20 mouse cellular contexts compared by ENCODE assay signal in the genomic region with DNA sequence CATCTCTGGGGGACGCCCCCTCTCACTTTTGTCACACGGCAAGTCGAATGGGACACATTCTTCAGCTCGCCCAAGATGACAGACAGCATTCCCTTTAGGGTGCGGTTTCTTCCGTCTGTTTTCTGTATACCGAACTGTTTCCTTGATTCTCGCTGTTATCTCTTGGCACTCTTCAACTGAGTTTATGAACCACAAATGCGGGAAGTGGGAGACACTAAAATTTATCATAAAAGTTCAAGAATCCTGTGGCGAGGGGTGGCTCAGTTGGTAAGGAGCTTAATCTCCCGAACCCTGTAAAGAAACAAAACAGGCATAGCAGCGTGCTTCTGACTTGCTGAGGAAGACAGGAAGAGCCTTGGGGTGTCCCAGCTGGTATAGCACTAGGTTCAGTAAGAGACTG. TPM values are rescaled to one million over a fixed set of nuclear protein-coding genes. Genes with fewer than 3 reads are reported as not detected.
DNase-seq lines count a peak whose midpoint lies in the region; ATAC-seq and TF ChIP-seq lines count a peak whose summit lies in the region.
"Had no signal": no experiment of that assay in that cellular context is flagged by ENCODE, and none has a peak within 500 bp of the region (broad histone marks: within the 10 kb centered on the region; RNA-seq: fewer than 3 reads in every experiment).

No protein-coding gene starts in this region.

- peak overlapping the region; percentile 26 for H3K4me2 ChIP-seq in heart, postnatal 0 days (ENCODE audit: low read depth, low read length)
- H3K4me2 ChIP-seq in lung, postnatal 0 days (replicated peaks; ENCODE audit: low read depth, low read length): peak overlapping the region; percentile 22; the same call in 1 of the 2 replicates
- H3K4me2 ChIP-seq in intestine, postnatal 0 days (replicated peaks; ENCODE audit: low read depth): 0 out of 2 replicates have a peak overlapping the region, but pooled peaks have one; percentile 6
- H3K4me2 ChIP-seq: embryonic facial prominence, embryonic 15.5 days; hindbrain, embryonic 14.5 days; limb, embryonic 15.5 days; midbrain, embryonic 11.5 days; neural tube, embryonic 13.5 days had no signal

- H3K9ac ChIP-seq in heart, postnatal 0 days (replicated peaks; ENCODE audit: low read depth, low read length): no peak overlapping the region
- H3K9ac ChIP-seq in lung, postnatal 0 days (replicated peaks; ENCODE audit: low read depth): no peak overlapping the region
- H3K9ac ChIP-seq in intestine, postnatal 0 days (ENCODE audit: low read depth, low read length): no peak overlapping the region
- H3K9ac ChIP-seq: embryonic facial prominence, embryonic 15.5 days; hindbrain, embryonic 14.5 days; limb, embryonic 15.5 days; neural tube, embryonic 13.5 days had no signal

- intact Hi-C loops in heart, postnatal 10 days (cut with DNase I): no loop called here

- ATAC-seq in heart, postnatal 0 days (ENCODE audit: insufficient read depth, low read depth): no peak
- peak; percentile 46 for ATAC-seq in lung, postnatal 0 days
- ATAC-seq in intestine, postnatal 0 days: no peak
- ATAC-seq in megakaryocyte progenitor cell, adult 5-6 weeks (replicated peaks; ENCODE audit: poor library complexity): peak; percentile 65

- no peaks in the 10 kb centered on the region for H3K36me3 ChIP-seq in heart, postnatal 0 days (replicated peaks; ENCODE audit: control insufficient read depth, insufficient read depth, low read length)
- no peaks in the 10 kb centered on the region for H3K36me3 ChIP-seq in lung, postnatal 0 days (ENCODE audit: insufficient read depth, low read length)
- no peaks in the 10 kb centered on the region for H3K36me3 ChIP-seq in intestine, postnatal 0 days (ENCODE audit: control insufficient read depth, insufficient read depth)
- H3K36me3 ChIP-seq: embryonic facial prominence, embryonic 15.5 days; forebrain, embryonic 10.5 days; neural tube, embryonic 13.5 days had no signal

- H3K27me3 ChIP-seq in heart, postnatal 0 days (ENCODE audit: control insufficient read depth, insufficient read depth, low read length): no peaks in the 10 kb centered on the region
- H3K27me3 ChIP-seq in lung, postnatal 0 days (replicated peaks; ENCODE audit: insufficient read depth, low read length): no peaks in the 10 kb centered on the region
- no peaks in the 10 kb centered on the region for H3K27me3 ChIP-seq in intestine, postnatal 0 days (replicated peaks; ENCODE audit: control insufficient read depth, insufficient read depth, low read length)
- H3K27me3 ChIP-seq: embryonic facial prominence, embryonic 15.5 days; limb, embryonic 15.5 days; neural tube, embryonic 13.5 days had no signal

- DNase-seq in heart, postnatal 0 days (ENCODE audit: low spot score): no peak
- DNase-seq in heart, postnatal 10 days: no peak
- DNase-seq in lung, postnatal 0 days (ENCODE audit: low spot score): no peak
- no peak for DNase-seq in lung, postnatal 4 days
- DNase-seq in cerebellum, adult 11-12 months: no peak
- no peak for DNase-seq in urinary bladder, adult 18-20 months (ENCODE audit: low spot score in 2 of 2)
- DNase-seq: embryo, embryonic 11 days; gastrocnemius, postnatal 14 days; heart, postnatal 14 days; kidney, adult 11 months; thymus, postnatal 14 days had no signal

- H3K4me1 ChIP-seq in heart, postnatal 0 days (ENCODE audit: control insufficient read depth, insufficient read depth): peaks cover 35% of the 10 kb centered on the region
- peaks cover 24% of the 10 kb centered on the region for H3K4me1 ChIP-seq in lung, postnatal 0 days (ENCODE audit: insufficient read depth, low read depth, low read length)
- peaks cover 3% of the 10 kb centered on the region; the same call in 1 of the 2 replicates for H3K4me1 ChIP-seq in intestine, postnatal 0 days (replicated peaks; ENCODE audit: control insufficient read depth, insufficient read depth, low read length)

- no peak overlapping the region for H3K27ac ChIP-seq in heart, postnatal 0 days (ENCODE audit: low read depth)
- H3K27ac ChIP-seq in lung, postnatal 0 days (ENCODE audit: low read length): peak overlapping the region; percentile 68
- H3K27ac ChIP-seq in intestine, postnatal 0 days (ENCODE audit: low read depth, low read length): no peak overlapping the region
- H3K27ac ChIP-seq: embryonic facial prominence, embryonic 15.5 days; forebrain, embryonic 10.5 days; hindbrain, embryonic 14.5 days; kidney, postnatal 0 days; limb, embryonic 15.5 days; neural tube, embryonic 13.5 days had no signal

- no peaks in the 10 kb centered on the region for H3K9me3 ChIP-seq in heart, postnatal 0 days (replicated peaks; ENCODE audit: control insufficient read depth, low read length)
- no peaks in the 10 kb centered on the region for H3K9me3 ChIP-seq in lung, postnatal 0 days (ENCODE audit: low read length)
- no peaks in the 10 kb centered on the region for H3K9me3 ChIP-seq in intestine, postnatal 0 days (ENCODE audit: control insufficient read depth)
- H3K9me3 ChIP-seq: embryonic facial prominence, embryonic 15.5 days; forebrain, embryonic 10.5 days; limb, embryonic 15.5 days; neural tube, embryonic 13.5 days had no signal

- TF ChIP-seq EP300 in heart, postnatal 0 days (IDR thresholded peaks at IDR 0.05; ENCODE audit: low read depth): no peak
- peak; percentile 85 for TF ChIP-seq EP300 in lung, postnatal 0 days (IDR thresholded peaks at IDR 0.05)

- H3K4me3 ChIP-seq in heart, postnatal 0 days (ENCODE audit: low read depth, low read length): no peak overlapping the region
- H3K4me3 ChIP-seq in lung, postnatal 0 days (ENCODE audit: low read depth, low read length): no peak overlapping the region
- H3K4me3 ChIP-seq in intestine, postnatal 0 days (ENCODE audit: low read depth, low read length): no peak overlapping the region
- H3K4me3 ChIP-seq: embryonic facial prominence, embryonic 15.5 days; forebrain, embryonic 10.5 days; limb, embryonic 15.5 days; neural tube, embryonic 13.5 days had no signal

- 34% methylated on average over 12 of the region's 12 CpGs for WGBS in heart, postnatal 0 days
- WGBS in lung, postnatal 0 days: 23% methylated on average over 12 of the region's 12 CpGs
- 38% methylated on average over 12 of the region's 12 CpGs for WGBS in intestine, postnatal 0 days

- no peak for TF ChIP-seq CTCF in heart, postnatal 0 days (IDR thresholded peaks at IDR 0.05; ENCODE audit: low read depth)
- TF ChIP-seq CTCF in lung, postnatal 0 days (IDR thresholded peaks at IDR 0.05): no peak
- no peak for TF ChIP-seq CTCF in intestine, postnatal 0 days (IDR thresholded peaks at IDR 0.05; ENCODE audit: low read depth)

RNA-seq across cellular contexts. Expression of a gene that starts 18.1 kb away (rescaled TPM):
- total RNA-seq in heart, postnatal 0 days (2014; rRNA removed; ENCODE audit: low replicate concordance): 12.6 and 33.7 TPM in 2 replicates
- polyA plus RNA-seq in heart, postnatal 0 days (2015; fragmentation: Nextera tagmentation; extraction: Ambion mirVana): 4.3 TPM in 2 replicates
- 10 to 100 TPM; 16.0 to 17.5 TPM for total RNA-seq in heart, postnatal 10 days (2021)
- polyA plus RNA-seq in lung, postnatal 0 days (2015; fragmentation: Nextera tagmentation; extraction: Ambion mirVana): 27.8 and 29.9 TPM in 2 replicates
- polyA plus RNA-seq in intestine, postnatal 0 days (2015; fragmentation: Nextera tagmentation; extraction: Ambion mirVana): 17.0 and 20.7 TPM in 2 replicates
- 16.7 and 19.4 TPM in 2 replicates for total RNA-seq in megakaryocyte progenitor cell, adult 5-6 weeks (2015)
- 7.4 and 8.1 TPM in 2 replicates for total RNA-seq in megakaryocyte progenitor cell, adult 5-6 weeks (2017)

Comparison
In these comparisons a context has a peak if more than half of its experiments do, and no peak if none do; other contexts are left out.
1. ATAC-seq: peak in lung, postnatal 0 days (single experiment) and megakaryocyte progenitor cell, adult 5-6 weeks (single experiment); none in heart, postnatal 0 days (single experiment) and intestine, postnatal 0 days (single experiment).
2. Peak in every context shown above with its lines, with median percentiles within 50 percentile points of each other: H3K4me2 ChIP-seq.